Mouse (Mus musculus): ENCODE results near the gene Mrtfa.

Gene Mrtfa

GRCm38 (mm10) chr15:81030891-81031425 is 159.6 kb downstream of the Mrtfa start:
- 85% methylated on average over 10 of the region's 10 CpGs for WGBS

DNA sequence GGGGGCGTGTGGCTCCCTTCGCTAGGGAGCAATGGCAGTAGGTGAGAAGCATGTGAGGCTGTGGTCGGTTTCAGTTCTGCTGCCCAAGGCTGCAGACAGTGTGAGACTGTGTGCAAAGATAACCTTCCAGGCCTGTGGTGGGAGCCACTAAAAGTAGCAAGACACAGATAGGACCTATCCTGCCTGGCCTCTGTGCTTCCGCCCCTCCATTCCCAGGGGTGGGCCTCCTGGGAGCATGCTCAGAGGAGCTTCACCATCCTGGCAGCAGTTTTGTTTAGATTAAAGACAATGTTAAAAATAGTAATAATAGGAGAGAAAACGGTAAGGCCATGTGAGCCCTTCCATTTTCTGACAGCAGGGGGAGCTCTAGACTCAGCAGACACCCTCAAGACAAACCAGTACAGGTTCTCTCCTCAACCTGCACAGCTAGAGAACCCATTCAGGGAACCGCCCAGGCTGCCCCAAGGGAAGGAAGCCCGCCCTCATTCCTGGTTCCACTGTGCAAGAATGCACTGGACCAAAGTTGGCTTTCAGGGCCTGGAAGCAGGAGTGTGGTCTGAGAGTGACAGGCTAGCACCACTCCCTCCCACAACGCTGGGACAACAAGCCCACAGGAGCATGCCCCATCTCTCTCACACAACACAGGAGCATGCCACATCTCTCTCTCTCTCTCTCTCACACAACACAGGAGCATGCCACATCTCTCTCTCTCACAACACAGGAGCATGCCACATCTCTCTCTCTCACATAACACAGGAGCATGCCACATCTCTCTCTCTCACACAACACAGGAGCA is 163.0 kb downstream of the Mrtfa start:
- WGBS, result 27% methylated on average over 8 of the region's 8 CpGs

DNA sequence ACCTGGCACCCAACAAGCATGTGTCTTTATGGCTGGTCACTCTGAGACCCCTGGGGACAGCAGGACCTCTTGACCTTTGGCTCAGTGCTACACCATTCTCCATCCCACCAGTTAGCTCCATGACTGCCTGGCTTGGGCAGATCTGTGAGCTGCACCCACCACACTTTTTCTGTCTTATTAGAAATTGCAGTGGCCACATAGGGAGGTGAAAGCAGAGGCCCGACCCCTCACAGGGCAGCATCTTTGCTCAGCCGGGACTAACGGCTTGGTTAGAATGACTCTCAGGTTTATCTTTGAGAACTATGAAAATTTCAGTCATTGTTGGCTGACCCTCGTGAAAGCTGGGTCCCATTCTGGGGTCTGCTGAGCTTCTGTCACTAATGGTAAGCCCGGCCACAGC is 163.7 kb downstream of the Mrtfa start:
- WGBS, result 82% methylated on average over 5 of the region's 5 CpGs

GRCm38 (mm10) chr15:81023842-81024241 is 166.7 kb downstream of the Mrtfa start:
- WGBS, result 51% methylated on average over 9 of the region's 9 CpGs

DNA sequence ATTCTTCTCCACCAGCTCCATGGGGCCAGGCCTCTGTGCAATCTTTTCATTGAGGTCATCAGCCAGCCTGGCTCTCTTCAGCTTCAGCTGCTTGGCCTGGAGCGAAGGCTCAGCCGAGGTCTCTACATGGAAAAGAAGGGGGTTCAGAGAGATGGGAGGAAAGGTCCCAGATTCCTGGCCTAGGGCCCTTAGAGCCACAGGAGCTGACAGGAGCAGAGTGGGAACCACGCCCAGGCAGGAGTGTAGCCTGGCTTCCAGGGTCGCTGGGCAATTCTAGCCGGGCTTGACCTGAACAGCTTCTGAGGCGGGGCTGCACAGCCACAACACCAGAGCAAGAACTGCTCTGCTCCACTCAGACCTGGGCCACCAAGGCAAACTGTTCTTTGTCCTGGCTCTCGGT is 168.1 kb downstream of the Mrtfa start:
- WGBS, result 91% methylated on average over 7 of the region's 7 CpGs

DNA sequence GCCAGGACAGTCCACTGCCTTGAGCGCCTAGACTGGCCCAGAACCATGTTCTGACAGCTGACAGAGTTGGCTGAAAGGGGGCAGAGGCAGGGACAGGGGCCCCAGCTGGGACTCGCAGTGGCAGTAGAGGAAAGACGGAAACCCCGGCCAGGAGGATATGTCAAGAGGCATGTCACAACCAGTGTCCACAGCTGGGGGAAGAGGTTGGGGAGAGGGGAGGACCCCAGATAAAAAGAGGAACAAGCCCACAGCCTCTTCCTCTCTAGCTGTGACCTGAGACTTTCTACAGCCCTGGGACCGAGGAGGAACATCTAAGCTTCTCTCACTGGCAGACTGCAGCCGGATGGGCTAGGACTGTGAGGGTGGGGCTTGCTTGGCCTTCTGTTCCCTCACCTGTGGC is 169.2 kb downstream of the Mrtfa start:
- WGBS, result 86% methylated on average over 6 of the region's 6 CpGs

- 90% methylated on average over 7 of the region's 7 CpGs for WGBS
Observed at GRCm38 (mm10) chr15:81017308-81017707, 173.2 kb downstream of the Mrtfa start.

DNA sequence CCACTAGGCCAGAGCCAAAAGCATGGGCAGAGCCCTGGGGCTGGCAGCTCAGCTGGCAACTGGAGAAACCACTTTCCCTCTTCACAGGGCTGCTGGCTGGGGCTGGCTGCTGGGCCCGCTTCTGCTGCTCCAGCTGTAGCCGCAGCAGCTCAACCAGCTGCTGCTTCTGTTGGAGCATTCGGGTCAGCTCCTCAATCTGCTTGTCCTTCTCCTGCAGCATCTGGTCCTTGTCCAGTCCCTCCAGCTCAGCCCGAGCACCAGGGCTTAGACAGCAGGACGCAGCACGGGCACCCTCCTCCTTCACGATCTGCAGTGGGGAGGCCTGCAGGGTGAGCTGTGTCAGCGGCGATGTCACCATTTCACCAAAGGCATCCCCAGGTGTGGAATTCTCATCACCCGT is 174.1 kb downstream of the Mrtfa start:
- 81% methylated on average over 10 of the region's 10 CpGs for WGBS

DNA sequence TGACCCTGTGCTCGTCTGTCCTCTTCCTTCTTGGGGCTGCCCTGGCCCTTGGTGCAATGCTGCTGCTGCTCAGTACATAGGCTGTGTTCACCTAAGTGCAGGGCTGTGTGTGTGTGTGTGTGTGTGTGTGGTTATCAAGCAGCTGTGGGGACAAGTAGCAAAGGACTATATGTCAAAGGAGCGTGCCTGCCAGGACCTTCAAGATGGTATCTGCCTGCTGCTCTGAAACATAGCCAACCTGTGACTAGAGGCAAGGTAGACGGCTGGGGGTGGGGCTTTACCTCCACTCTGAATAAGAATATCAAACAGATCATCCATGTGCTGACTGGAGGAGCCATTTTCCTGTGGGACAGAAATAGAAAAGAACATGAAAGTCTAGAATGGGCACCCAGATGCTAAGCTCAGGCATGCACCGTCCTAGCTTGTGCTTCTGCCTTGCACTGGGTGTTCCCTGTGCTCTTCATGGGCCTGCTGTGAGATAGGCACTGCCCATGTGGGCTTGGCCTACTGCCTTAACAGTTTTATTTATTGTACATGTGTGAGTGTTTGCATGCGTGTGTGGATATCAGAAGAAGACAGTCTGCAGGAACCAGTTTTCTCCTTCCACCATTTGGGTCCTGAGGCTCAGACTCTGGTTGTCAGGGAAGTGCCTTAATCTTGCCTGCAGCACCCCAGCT is 175.4 kb downstream of the Mrtfa start:
- WGBS, result 64% methylated on average over 5 of the region's 5 CpGs

GRCm38 (mm10) chr15:81013186-81013585 is 177.4 kb downstream of the Mrtfa start:
- WGBS, result 84% methylated on average over 7 of the region's 7 CpGs

- 67% methylated on average over 4 of the region's 4 CpGs for WGBS
Observed at GRCm38 (mm10) chr15:81012359-81012758, 178.2 kb downstream of the Mrtfa start.

GRCm38 (mm10) chr15:81011523-81011922 is 179.0 kb downstream of the Mrtfa start:
- WGBS, result 75% methylated on average over 3 of the region's 3 CpGs

DNA sequence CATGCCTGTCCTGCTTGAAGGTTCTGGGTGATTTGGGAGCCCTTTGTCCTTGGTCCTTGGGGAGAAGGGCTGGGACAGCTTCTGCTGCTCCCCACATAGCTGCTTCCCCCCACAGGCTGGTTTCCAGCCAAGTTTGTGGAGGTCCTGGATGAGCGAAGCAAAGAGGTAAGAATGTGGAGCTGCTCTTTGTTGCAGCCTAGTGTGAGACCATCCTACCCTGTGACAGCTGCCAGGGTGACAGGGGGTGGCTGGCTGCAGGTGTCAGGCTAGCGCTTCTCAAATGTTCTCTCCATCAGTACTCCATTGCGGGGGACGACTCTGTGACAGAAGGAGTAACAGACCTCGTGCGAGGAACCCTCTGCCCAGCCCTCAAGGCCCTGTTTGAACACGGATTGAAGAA is 180.4 kb downstream of the Mrtfa start:
- WGBS, result 49% methylated on average over 7 of the region's 7 CpGs

DNA sequence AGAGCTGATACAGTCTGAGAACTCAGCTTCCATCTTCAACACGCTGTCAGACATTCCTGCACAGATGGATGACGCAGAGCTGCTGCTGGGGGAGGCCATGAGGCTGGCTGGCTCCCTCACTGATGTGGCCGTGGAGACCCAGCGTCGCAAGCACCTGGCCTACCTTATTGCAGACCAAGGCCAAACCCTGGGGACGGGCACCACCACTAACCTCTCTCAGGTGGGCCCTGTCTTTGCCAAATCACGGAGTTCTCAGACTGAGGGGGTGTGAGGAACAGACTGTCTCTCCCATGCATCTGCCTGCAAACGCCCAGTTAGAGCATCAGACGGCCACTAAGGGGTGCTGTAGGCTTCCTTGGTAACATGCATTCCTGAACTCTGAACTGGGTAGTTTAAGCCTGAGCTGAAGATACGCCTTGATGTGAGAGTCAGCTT is 181.9 kb downstream of the Mrtfa start:
- 43% methylated on average over 10 of the region's 10 CpGs for WGBS

- WGBS, result 88% methylated on average over 8 of the region's 8 CpGs
Observed at GRCm38 (mm10) chr15:81007905-81008304, 182.7 kb downstream of the Mrtfa start.

- WGBS, result 93% methylated on average over 9 of the region's 9 CpGs
Observed at GRCm38 (mm10) chr15:81007339-81007738, 183.2 kb downstream of the Mrtfa start.

GRCm38 (mm10) chr15:81006127-81006735 is 184.3 kb downstream of the Mrtfa start:
- 83% methylated on average over 10 of the region's 10 CpGs for WGBS

DNA sequence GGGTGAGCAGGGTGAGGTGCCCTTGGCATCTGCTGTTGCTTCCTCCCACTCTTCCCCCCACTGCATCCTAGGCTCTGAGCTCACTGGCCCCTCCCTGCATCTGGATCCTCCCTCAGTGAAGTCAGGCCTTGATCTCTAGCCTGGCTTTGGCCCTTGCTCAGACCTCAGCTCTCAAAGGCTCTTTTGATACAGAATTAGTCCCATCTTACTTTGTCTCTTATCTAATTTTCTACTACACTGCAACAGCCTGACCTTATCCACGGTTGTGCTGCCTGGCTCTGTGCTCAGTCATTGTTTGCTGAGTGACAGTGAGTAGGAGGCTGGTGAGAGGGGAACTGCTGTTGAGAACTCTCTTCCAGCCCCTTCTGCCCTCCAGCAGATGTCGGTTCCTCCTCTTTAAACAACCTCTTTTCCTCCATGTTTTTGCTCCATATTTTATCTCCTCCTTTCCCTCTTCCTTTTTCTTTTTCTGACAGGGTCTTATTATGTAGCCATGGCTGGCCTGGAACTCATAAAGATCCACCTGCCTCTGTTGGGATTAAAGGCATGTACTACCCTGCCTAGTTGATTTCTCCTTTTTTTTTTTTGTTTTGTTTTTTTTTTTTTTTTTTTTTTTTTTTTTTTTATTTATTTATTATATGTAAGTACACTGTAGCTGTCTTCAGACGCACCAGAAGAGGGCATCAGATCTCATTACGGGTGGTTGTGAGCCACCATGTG is 190.0 kb downstream of the Mrtfa start:
- WGBS, result 39% methylated on average over 3 of the region's 4 CpGs

GRCm38 (mm10) chr15:80997077-80997476 is 193.5 kb downstream of the Mrtfa start:
- WGBS, result 63% methylated on average over 1 of the region's 1 CpGs

GRCm38 (mm10) chr15:80996090-80996835 is 194.3 kb downstream of the Mrtfa start:
- WGBS, result 77% methylated on average over 6 of the region's 6 CpGs

DNA sequence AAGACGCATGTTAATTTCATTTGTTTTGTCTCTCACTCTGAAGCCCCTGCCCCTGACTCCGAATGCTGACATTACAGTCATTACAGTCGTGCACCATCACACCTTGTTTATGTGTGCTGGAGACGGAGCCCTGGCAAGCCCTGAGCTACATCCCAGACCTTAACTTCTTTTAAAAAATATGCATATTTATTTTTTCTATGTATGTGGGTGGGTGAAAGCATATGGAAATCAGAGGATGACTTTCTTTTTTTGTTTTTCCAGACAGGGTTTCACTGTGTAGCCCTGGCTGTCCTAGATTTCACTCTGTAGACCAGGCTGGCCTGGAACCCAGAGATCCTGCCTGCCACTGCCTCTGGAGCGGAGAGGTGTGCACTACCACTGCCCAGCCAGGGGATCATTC is 195.6 kb downstream of the Mrtfa start:
- WGBS, result 60% methylated on average over 5 of the region's 5 CpGs
